16 mouse cellular contexts compared by ENCODE assay signal in the genomic region with DNA sequence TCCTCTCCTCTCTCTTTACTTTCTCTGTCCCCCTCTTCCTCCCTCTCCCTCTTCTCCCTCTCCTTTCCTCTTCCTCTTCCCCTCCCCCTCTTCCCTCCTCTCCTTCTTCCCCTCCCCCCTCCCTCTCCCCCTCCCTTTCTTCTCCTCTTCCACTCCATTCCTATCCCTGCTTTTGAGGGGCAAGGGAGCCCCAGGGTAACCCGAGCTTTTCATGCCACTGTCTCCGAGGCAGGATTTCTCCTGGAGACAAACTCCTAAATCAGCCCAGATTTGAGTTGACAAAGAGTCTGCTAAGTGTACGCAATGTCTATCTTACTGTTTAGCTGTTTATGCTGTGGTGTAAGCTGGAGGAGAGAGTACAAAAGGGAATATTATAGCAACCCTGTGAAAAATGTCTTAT.
DNase-seq lines count a peak whose midpoint lies in the region; ATAC-seq lines count a peak whose summit lies in the region.
"Had no signal": no experiment of that assay in that cellular context is flagged by ENCODE, and none has a peak within 500 bp of the region (broad histone marks: within the 10 kb centered on the region; RNA-seq: fewer than 3 reads in every experiment).

No protein-coding gene starts in this region.

- peaks cover 37% of the 10 kb centered on the region for H3K4me1 ChIP-seq in forebrain, embryonic 10.5 days
- H3K4me1 ChIP-seq in forebrain, embryonic 16.5 days (replicated peaks; ENCODE audit: control insufficient read depth, insufficient read depth, low read length) = peaks cover 10% of the 10 kb centered on the region
- peaks cover 17% of the 10 kb centered on the region for H3K4me1 ChIP-seq in kidney, embryonic 15.5 days
- peaks cover 17% of the 10 kb centered on the region for H3K4me1 ChIP-seq in kidney, embryonic 16.5 days (ENCODE audit: insufficient read depth, low read length)
- peaks cover 20% of the 10 kb centered on the region for H3K4me1 ChIP-seq in embryonic facial prominence, embryonic 12.5 days
- peaks cover 21% of the 10 kb centered on the region for H3K4me1 ChIP-seq in midbrain, embryonic 12.5 days

- 20% methylated on average over 3 of the region's 3 CpGs for WGBS in forebrain, embryonic 10.5 days
- WGBS in forebrain, embryonic 16.5 days = 17% methylated on average over 3 of the region's 3 CpGs
- 14% methylated on average over 3 of the region's 3 CpGs for WGBS in kidney, embryonic 15.5 days
- WGBS in kidney, embryonic 16.5 days = 17% methylated on average over 3 of the region's 3 CpGs
- WGBS in embryonic facial prominence, embryonic 12.5 days = 11% methylated on average over 3 of the region's 3 CpGs
- 13% methylated on average over 3 of the region's 3 CpGs for WGBS in midbrain, embryonic 12.5 days

- H3K4me2 ChIP-seq in forebrain, embryonic 16.5 days (ENCODE audit: low read length) = no peak overlapping the region
- H3K4me2 ChIP-seq in kidney, embryonic 15.5 days = no peak overlapping the region
- no peak overlapping the region for H3K4me2 ChIP-seq in kidney, embryonic 16.5 days (replicated peaks; ENCODE audit: low read depth, low read length)
- H3K4me2 ChIP-seq in embryonic facial prominence, embryonic 12.5 days (replicated peaks) = peak overlapping the region; percentile 30; the same call in 1 of the 2 replicates
- H3K4me2 ChIP-seq in midbrain, embryonic 12.5 days (replicated peaks) = peak overlapping the region; percentile 40

- DNase-seq in forebrain, embryonic 10.5 days (ENCODE audit: extremely low spot score, low spot score) = no peak
- no peak for DNase-seq in lung, postnatal 14 days
- no peak for DNase-seq in kidney, adult 11 months
- DNase-seq: adrenal gland, postnatal 14 days; gastrocnemius, postnatal 25 days; kidney, adult 18-20 months; layer of hippocampus, postnatal 36 days had no signal

- peak overlapping the region; percentile 37; the same call in 1 of the 2 replicates for H3K4me3 ChIP-seq in forebrain, embryonic 10.5 days
- H3K4me3 ChIP-seq in forebrain, embryonic 16.5 days (replicated peaks; ENCODE audit: low read length) = no peak overlapping the region
- no peak overlapping the region for H3K4me3 ChIP-seq in kidney, embryonic 15.5 days (replicated peaks)
- H3K4me3 ChIP-seq in kidney, embryonic 16.5 days (ENCODE audit: low read length) = no peak overlapping the region
- H3K4me3 ChIP-seq in embryonic facial prominence, embryonic 12.5 days = no peak overlapping the region
- H3K4me3 ChIP-seq in midbrain, embryonic 12.5 days = no peak overlapping the region
- H3K4me3 ChIP-seq: hindbrain, embryonic 15.5 days had no signal

- peaks cover 10% of the 10 kb centered on the region for H3K9me3 ChIP-seq in forebrain, embryonic 10.5 days
- H3K9me3 ChIP-seq in forebrain, embryonic 16.5 days (ENCODE audit: control insufficient read depth, low read length) = 0 out of 2 replicates have a peak, but pooled peaks cover 2% of the 10 kb centered on the region
- H3K9me3 ChIP-seq in kidney, embryonic 15.5 days (replicated peaks) = no peaks in the 10 kb centered on the region
- H3K9me3 ChIP-seq in kidney, embryonic 16.5 days (ENCODE audit: low read length) = peaks cover 6% of the 10 kb centered on the region; the same call in 1 of the 2 replicates
- peaks cover 5% of the 10 kb centered on the region for H3K9me3 ChIP-seq in embryonic facial prominence, embryonic 12.5 days
- 0 out of 2 replicates have a peak, but pooled peaks cover 3% of the 10 kb centered on the region for H3K9me3 ChIP-seq in midbrain, embryonic 12.5 days
- H3K9me3 ChIP-seq: hindbrain, embryonic 15.5 days had no signal

- H3K36me3 ChIP-seq in forebrain, embryonic 10.5 days (replicated peaks) = peaks cover 3% of the 10 kb centered on the region
- H3K36me3 ChIP-seq in forebrain, embryonic 16.5 days (ENCODE audit: control insufficient read depth, insufficient read depth) = no peaks in the 10 kb centered on the region
- H3K36me3 ChIP-seq in kidney, embryonic 15.5 days = no peaks in the 10 kb centered on the region
- H3K36me3 ChIP-seq in kidney, embryonic 16.5 days (ENCODE audit: insufficient read depth, low read length) = no peaks in the 10 kb centered on the region
- H3K36me3 ChIP-seq in embryonic facial prominence, embryonic 12.5 days = no peaks in the 10 kb centered on the region
- H3K36me3 ChIP-seq in midbrain, embryonic 12.5 days = no peaks in the 10 kb centered on the region
- H3K36me3 ChIP-seq: heart, embryonic 13.5 days; hindbrain, embryonic 15.5 days had no signal

- no peak; the same call in 1 of the 2 replicates for ATAC-seq in forebrain, embryonic 16.5 days
- no peak for ATAC-seq in kidney, embryonic 15.5 days (replicated peaks; ENCODE audit: low FRiP score)
- no peak for ATAC-seq in kidney, embryonic 16.5 days (ENCODE audit: low FRiP score, low TSS enrichment)
- ATAC-seq in embryonic facial prominence, embryonic 12.5 days (ENCODE audit: insufficient number of reproducible peaks, insufficient read depth, low FRiP score, low TSS enrichment) = no peak
- ATAC-seq in midbrain, embryonic 12.5 days (ENCODE audit: low FRiP score, low read depth) = 0 out of 2 replicates have a peak, but pooled peaks have one; percentile 41

- H3K27me3 ChIP-seq in forebrain, embryonic 10.5 days (ENCODE audit: poor library complexity, severe bottlenecking) = no peaks in the 10 kb centered on the region; the same call in 1 of the 2 replicates
- H3K27me3 ChIP-seq in forebrain, embryonic 16.5 days (replicated peaks; ENCODE audit: control insufficient read depth, insufficient read depth, low read length) = no peaks in the 10 kb centered on the region
- no peaks in the 10 kb centered on the region for H3K27me3 ChIP-seq in kidney, embryonic 15.5 days
- no peaks in the 10 kb centered on the region for H3K27me3 ChIP-seq in kidney, embryonic 16.5 days (ENCODE audit: insufficient read depth, low read length)
- H3K27me3 ChIP-seq in embryonic facial prominence, embryonic 12.5 days = no peaks in the 10 kb centered on the region
- peaks cover 5% of the 10 kb centered on the region for H3K27me3 ChIP-seq in midbrain, embryonic 12.5 days
- H3K27me3 ChIP-seq: CH12.LX; hindbrain, embryonic 15.5 days had no signal

- H3K27ac ChIP-seq in forebrain, embryonic 10.5 days = peak overlapping the region; percentile 86
- no peak overlapping the region for H3K27ac ChIP-seq in forebrain, embryonic 16.5 days (ENCODE audit: low read length)
- H3K27ac ChIP-seq in kidney, embryonic 15.5 days = 0 out of 2 replicates have a peak overlapping the region, but pooled peaks have one; percentile 28
- H3K27ac ChIP-seq in kidney, embryonic 16.5 days (ENCODE audit: low read length) = no peak overlapping the region
- peak overlapping the region; percentile 67 for H3K27ac ChIP-seq in embryonic facial prominence, embryonic 12.5 days
- H3K27ac ChIP-seq in midbrain, embryonic 12.5 days (replicated peaks) = peak overlapping the region; percentile 64
- H3K27ac ChIP-seq: heart, embryonic 13.5 days; hindbrain, embryonic 15.5 days; liver, embryonic 14.5 days had no signal

- H3K9ac ChIP-seq in forebrain, embryonic 16.5 days (replicated peaks; ENCODE audit: low read depth, low read length) = no peak overlapping the region
- H3K9ac ChIP-seq in kidney, embryonic 15.5 days = no peak overlapping the region
- H3K9ac ChIP-seq in kidney, embryonic 16.5 days (replicated peaks; ENCODE audit: low read length) = no peak overlapping the region
- H3K9ac ChIP-seq in embryonic facial prominence, embryonic 12.5 days = no peak overlapping the region
- no peak overlapping the region for H3K9ac ChIP-seq in midbrain, embryonic 12.5 days (replicated peaks)
- H3K9ac ChIP-seq: hindbrain, embryonic 15.5 days; liver, embryonic 14.5 days had no signal

Comparison
In these comparisons a context has a peak if more than half of its experiments do, and no peak if none do; other contexts are left out.
1. H3K27ac ChIP-seq: peak in forebrain, embryonic 10.5 days (single experiment), kidney, embryonic 15.5 days (single experiment), embryonic facial prominence, embryonic 12.5 days (single experiment) and midbrain, embryonic 12.5 days (single experiment); none in forebrain, embryonic 16.5 days (single experiment) and kidney, embryonic 16.5 days (single experiment).
2. H3K4me2 ChIP-seq: peak in embryonic facial prominence, embryonic 12.5 days (single experiment) and midbrain, embryonic 12.5 days (single experiment); none in forebrain, embryonic 16.5 days (single experiment), kidney, embryonic 15.5 days (single experiment) and kidney, embryonic 16.5 days (single experiment).